Mouse (Mus musculus) neutrophil, adult 5-6 weeks (primary cell): ENCODE measurements around the gene Btn1a1. TPM values are rescaled to one million over a fixed set of nuclear protein-coding genes. Genes with fewer than 3 reads are reported as not detected.

Experiments
- ATAC-seq: fragments of 151-379, 151-347 bp; 2 replicates; pipeline ENCODE4 v1.8.0; 2017; ENCODE audit warnings: mild to moderate bottlenecking, moderate TSS enrichment; ENCODE audit not compliant: insufficient number of reproducible peaks, poor library complexity, low FRiP score, severe bottlenecking; ENCODE audit errors: extremely low read depth
- total RNA-seq: library from RNA; stranded (forward); fragments of 200-1000 nt; gene quantifications from 2 replicates; pipeline ENCODE4 v1.2.3, GENCODE M21; 2017

The Btn1a1 gene
- not detected in 2 replicates for total RNA-seq

GRCm38 (mm10) chr13:23465600-23466109 is at the start of gene Btn1a1:
Gene Btn1a1, minus strand, starts transcription at chr13:23465901.
- ATAC-seq, result no peak

- no peak for ATAC-seq
These were observed 49.6 kb upstream of the Btn1a1 start for GRCm38 (mm10) chr13:23515281-23515680.

GRCm38 (mm10) chr13:23513517-23513916 is 47.8 kb upstream of the Btn1a1 start:
- no peak for ATAC-seq

GRCm38 (mm10) chr13:23510127-23510526 is 44.4 kb upstream of the Btn1a1 start:
- ATAC-seq, result no peak

- ATAC-seq, result no peak
These were observed 41.3 kb upstream of the Btn1a1 start for GRCm38 (mm10) chr13:23506819-23507515.

GRCm38 (mm10) chr13:23506351-23506750 is 40.6 kb upstream of the Btn1a1 start:
- no peak for ATAC-seq

- ATAC-seq, result no peak
These were observed 40.1 kb upstream of the Btn1a1 start for GRCm38 (mm10) chr13:23505662-23506345.

- ATAC-seq, result no peak
These were observed 38.1 kb upstream of the Btn1a1 start for GRCm38 (mm10) chr13:23503797-23504196.

- no peak for ATAC-seq
These were observed 37.2 kb upstream of the Btn1a1 start for GRCm38 (mm10) chr13:23502916-23503315.

- ATAC-seq, result no peak
These were observed 36.4 kb upstream of the Btn1a1 start for GRCm38 (mm10) chr13:23502031-23502567.

- ATAC-seq, result no peak
These were observed 35.8 kb upstream of the Btn1a1 start for GRCm38 (mm10) chr13:23501511-23501910.

GRCm38 (mm10) chr13:23500424-23501200 is 34.9 kb upstream of the Btn1a1 start:
- ATAC-seq, result no peak

- no peak for ATAC-seq
These were observed 34.2 kb upstream of the Btn1a1 start for GRCm38 (mm10) chr13:23499943-23500342.

GRCm38 (mm10) chr13:23498653-23499052 is 33.0 kb upstream of the Btn1a1 start:
- no peak for ATAC-seq

GRCm38 (mm10) chr13:23497656-23498321 is 32.1 kb upstream of the Btn1a1 start:
- no peak for ATAC-seq

- no peak for ATAC-seq
These were observed 29.8 kb upstream of the Btn1a1 start for GRCm38 (mm10) chr13:23495526-23495925.

- ATAC-seq, result no peak
These were observed 26.3 kb upstream of the Btn1a1 start for GRCm38 (mm10) chr13:23491990-23492389.

GRCm38 (mm10) chr13:23491263-23491662 is 25.6 kb upstream of the Btn1a1 start:
- ATAC-seq, result no peak

- no peak for ATAC-seq
These were observed 25.2 kb upstream of the Btn1a1 start for GRCm38 (mm10) chr13:23490863-23491262.
